Mouse (Mus musculus): ENCODE measurements around the gene Retn. TPM values are rescaled to one million over a fixed set of nuclear protein-coding genes. Genes with fewer than 3 reads are reported as not detected.

Retn gene
- polyA plus RNA-seq (2015; fragmentation: Illumina TruSeq; extraction: RNeasy Lipid Tissue Mini Kit (QIAGEN cat#74804); ENCODE audit: low read depth, low replicate concordance), result 1.5 TPM

DNA sequence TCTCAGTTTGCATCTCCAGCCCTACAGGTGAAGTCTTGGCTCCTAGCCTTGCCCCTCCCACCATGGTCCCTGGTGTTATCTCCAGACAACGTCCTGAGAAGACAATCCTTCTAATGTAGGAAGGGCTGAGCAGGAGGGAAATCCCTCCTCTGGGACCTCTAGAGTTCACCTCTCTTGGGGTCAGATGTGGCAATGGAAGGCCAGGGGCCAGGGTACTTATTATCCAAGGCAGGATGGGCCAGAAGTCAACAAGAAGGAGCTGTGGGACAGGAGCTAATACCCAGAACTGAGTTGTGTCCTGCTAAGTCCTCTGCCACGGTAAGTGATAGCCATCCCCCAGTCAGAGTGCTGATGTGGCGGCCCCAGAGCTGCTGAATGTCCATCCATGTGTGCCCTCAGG is at the start of gene Retn:
Gene Retn, plus strand, starts transcription at position 245 of the 400 bp plus-strand sequence.

DNA sequence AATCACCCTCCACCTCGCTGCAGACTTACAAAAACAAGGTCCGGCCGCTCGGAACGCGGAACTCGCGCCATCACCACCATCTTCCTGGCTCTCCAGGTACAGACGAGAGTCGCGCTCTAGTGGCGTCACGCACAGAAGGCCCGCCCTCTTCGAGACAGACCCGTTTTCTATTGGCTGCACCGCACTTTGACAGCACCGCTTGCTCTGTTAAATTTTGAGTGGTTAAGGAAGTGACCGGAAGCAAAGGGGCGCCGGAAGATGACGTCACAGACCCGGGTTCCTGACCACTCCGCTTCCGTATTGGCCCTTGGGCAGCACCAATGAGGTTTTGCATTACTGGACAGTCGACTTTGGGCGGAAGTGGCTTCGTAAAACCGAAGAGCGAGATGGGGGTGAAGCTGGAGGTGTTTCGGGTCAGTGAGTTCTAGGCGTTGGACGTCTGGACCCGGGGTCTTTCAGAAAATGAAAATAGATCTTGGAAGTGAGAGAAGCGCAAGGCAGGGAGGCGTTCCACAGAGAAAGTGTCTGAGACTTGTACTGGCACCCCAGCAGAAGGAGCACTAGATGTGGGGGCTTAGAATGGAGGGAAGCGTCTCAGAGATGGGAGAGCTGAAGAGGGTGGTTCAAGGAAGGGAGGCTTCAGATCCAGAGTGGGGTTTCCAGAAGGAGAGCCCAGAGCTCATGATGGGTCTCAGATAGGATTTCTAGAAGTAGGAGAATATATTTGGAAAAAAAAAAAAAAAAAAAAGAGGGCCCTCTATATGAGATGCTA is 34.2 kb upstream of the Retn start, which contains the start of the genes Xab2 and Pet100:
Gene Xab2, minus strand, starts transcription at position 118 of the 772 bp plus-strand sequence.
Gene Pet100, plus strand, starts transcription at position 350 of the 772 bp plus-strand sequence.

DNA sequence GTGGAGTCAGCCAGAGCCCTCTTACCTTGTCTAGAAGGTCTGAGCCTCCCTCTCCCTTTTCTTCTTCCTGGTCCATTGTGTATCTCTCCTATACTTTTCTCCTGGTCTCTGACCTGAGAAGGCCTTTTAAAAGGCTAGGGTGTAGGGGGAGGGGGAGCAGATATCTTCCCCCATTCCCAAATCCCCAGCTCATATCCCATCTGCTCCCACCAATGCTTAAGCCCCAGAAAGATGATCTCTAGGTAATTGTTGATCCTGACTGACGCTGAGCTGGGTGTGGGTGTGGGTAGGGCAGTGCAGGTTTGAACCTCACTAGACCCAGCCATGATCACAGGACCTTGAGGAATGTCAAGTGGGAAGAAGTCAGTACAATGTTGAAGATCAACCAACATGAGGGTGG is 30.1 kb upstream of the Retn start, which contains the start of gene Pcp2:
Gene Pcp2, minus strand, starts transcription at position 101 of the 400 bp plus-strand sequence.

DNA sequence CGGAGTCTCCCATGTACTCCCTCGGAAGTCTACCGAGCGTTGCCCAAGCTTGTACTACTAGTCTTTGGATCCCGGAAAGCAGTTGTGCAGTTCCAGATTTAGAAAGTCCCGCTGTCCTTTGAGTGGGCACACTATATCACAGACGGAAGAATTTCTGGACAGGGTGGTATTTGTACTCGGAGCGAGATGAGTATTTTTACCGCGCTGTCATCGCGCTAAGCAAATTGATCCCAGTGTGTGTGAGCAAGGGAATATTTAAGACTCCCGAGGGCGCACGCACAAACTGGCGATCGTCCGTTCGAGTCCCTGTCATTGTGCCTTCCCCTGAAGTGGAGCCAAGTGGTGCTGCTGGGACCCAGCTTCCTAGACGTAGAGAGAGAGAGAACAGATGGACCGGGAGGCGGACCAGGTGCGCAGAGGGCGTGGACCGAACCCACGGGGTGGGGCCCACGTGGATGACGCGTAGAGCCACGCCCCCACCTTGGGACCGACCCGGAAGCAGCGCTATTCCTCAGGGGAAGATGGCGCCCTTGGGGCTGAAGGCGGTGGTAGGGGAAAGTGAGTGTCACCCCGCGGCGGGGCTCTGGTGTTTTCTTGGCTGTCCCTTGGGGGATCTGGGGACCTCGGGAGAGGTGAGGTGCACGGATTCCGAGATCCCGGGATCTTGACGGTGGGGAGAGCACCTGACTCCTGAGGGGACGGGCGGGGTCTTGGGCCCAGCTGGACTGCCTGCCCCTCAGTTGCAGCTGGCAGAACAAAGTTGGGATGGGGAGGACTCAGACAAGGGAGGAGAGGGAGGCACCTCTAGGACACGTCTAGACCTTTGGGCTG is 24.7 kb upstream of the Retn start, which contains the start of gene Stxbp2:
Gene Stxbp2, plus strand, starts transcription at position 309 of the 831 bp plus-strand sequence.

DNA sequence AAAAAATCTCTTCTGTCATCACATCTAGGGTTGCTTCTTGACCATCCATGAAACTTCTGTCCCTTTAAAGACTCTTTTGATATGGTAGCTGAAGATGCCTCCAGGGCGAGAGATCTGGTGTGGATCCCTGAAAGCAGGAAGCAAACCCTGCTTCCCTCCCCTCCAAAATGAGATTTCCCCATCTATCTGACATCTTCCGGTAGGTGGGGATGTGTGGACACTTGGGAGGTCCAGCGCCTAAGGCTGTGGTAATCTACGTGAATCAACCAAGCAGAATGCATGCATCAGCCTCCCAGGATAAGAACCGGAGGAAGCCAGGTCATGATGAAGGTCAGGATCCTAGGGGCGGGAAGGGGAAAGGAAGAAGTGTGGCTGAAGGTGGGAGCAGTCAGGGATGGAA is 9.9 kb downstream of the Retn start, which contains the start of gene Mcemp1:
Gene Mcemp1, plus strand, starts transcription at position 248 of the 400 bp plus-strand sequence.

DNA sequence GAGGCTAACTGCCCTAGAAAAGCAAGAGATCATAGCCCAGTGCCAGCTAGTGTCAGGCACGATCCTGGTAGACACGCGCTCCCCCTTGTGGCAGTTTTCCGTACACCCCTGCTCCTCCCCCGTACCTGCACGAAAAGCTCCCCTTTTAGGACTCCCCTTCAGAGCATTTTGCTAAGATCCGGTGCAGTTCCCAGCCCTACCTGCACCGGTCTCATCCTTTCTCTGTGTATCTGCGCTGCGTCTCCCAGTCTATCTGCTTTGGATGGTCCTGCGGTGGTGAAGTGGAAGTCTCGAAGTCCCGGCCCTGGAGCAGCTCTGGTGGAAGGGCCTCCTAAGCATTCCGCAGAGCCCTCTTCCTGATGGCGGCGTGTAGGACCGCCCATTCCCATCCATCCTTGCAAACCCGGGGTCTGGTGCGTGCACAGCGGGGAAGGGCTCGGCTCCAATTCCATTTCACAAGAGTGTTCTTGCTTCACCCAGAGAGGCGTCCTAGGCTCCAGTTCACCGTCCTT is 16.5 kb downstream of the Retn start, which contains the start of gene Fcor:
Gene Fcor, minus strand, starts transcription at position 383 of the 512 bp plus-strand sequence.

DNA sequence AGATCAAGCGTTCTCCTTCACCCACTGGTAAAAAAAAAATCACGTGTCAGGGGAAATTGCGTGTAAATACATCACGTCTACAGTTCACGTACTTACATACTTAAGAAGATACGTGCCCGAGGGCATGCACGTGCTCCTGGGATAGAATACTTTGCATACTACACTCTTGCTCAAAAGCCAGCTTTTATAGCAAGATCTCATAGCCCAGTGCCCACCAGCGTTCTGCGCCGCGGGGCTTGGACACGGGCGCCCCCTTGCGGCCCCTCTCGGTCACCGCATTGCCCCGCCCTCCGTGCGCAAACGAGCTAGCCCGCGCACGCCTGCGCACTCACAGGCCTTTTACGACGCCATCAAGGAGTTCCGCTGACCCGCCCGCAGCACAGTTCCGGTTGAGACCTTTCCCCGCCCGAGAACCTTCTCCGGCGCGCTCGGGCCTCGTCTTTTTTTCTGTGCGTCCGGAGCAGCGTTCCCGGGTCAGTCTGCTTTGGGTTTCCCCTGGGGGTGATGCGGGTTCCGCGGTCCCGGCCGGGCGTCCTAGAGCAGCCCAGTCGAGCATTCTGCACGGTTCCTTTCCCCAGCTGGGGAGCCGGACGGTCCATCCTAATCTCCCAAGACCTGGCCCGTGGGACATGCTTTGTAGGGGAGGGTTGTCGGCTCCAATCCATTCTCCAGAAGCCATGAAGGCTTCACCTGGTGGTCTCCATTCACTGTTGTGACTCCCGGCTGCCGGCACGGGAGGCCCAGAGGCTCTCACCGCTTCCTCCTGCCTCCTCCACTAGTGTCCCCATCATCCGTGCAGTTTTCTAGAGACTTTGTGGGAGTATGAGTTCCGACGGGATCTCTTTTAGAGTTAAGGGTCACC is 20.8 kb downstream of the Retn start, which contains the start of gene Trappc5:
Gene Trappc5, plus strand, starts transcription at position 169 of the 862 bp plus-strand sequence.

DNA sequence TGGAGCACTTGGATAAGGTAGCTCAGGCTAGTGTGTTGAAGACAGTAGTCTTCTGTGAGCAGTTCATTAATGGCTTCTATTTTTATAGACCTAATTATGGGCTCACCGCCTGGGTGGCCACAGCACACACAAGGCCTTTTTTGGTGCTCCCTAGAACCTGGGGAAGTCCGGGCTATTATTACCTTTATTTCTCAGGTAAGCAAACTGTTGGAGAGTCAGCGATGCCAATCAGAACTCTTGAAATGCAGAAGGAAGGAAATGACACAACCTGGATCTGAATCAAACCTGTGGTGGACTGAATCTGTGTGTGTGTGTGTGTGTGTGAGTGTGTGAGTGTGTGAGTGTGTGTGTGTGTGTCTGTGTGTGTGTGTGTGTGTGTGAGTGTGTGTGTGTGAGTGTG is 38.6 kb downstream of the Retn start, which contains the start of gene Fcer2a:
Gene Fcer2a, minus strand, starts transcription at position 55 of the 400 bp plus-strand sequence.

Other genes starting within 250 kb of the Retn start
- gene Pex11g, start 188.1 kb upstream of the Retn start, polyA plus RNA-seq (2015; fragmentation: Illumina TruSeq; extraction: RNeasy Lipid Tissue Mini Kit (QIAGEN cat#74804); ENCODE audit: low read depth, low replicate concordance), result 1.0 TPM
- gene Tex45, start 184.9 kb upstream of the Retn start, polyA plus RNA-seq (2015; fragmentation: Illumina TruSeq; extraction: RNeasy Lipid Tissue Mini Kit (QIAGEN cat#74804); ENCODE audit: low read depth, low replicate concordance), result not detected
- gene Zfp358, start 162.6 kb upstream of the Retn start, polyA plus RNA-seq (2015; fragmentation: Illumina TruSeq; extraction: RNeasy Lipid Tissue Mini Kit (QIAGEN cat#74804); ENCODE audit: low read depth, low replicate concordance), result 24.3 TPM
- 89.1 TPM for gene Mcoln1, start 155.3 kb upstream of the Retn start, polyA plus RNA-seq (2015; fragmentation: Illumina TruSeq; extraction: RNeasy Lipid Tissue Mini Kit (QIAGEN cat#74804); ENCODE audit: low read depth, low replicate concordance)
- 48.2 TPM for gene Pnpla6, start 140.4 kb upstream of the Retn start, polyA plus RNA-seq (2015; fragmentation: Illumina TruSeq; extraction: RNeasy Lipid Tissue Mini Kit (QIAGEN cat#74804); ENCODE audit: low read depth, low replicate concordance)
- not detected for gene C330021F23Rik, start 87.8 kb upstream of the Retn start, polyA plus RNA-seq (2015; fragmentation: Illumina TruSeq; extraction: RNeasy Lipid Tissue Mini Kit (QIAGEN cat#74804); ENCODE audit: low read depth, low replicate concordance)
- gene Camsap3, start 68.5 kb upstream of the Retn start, polyA plus RNA-seq (2015; fragmentation: Illumina TruSeq; extraction: RNeasy Lipid Tissue Mini Kit (QIAGEN cat#74804); ENCODE audit: low read depth, low replicate concordance), result 25.7 TPM
- 31.6 TPM for gene Xab2, start 34.5 kb upstream of the Retn start, polyA plus RNA-seq (2015; fragmentation: Illumina TruSeq; extraction: RNeasy Lipid Tissue Mini Kit (QIAGEN cat#74804); ENCODE audit: low read depth, low replicate concordance)
- gene Pet100, start 34.2 kb upstream of the Retn start, polyA plus RNA-seq (2015; fragmentation: Illumina TruSeq; extraction: RNeasy Lipid Tissue Mini Kit (QIAGEN cat#74804); ENCODE audit: low read depth, low replicate concordance), result 90.1 TPM
- gene Pcp2, start 30.2 kb upstream of the Retn start, polyA plus RNA-seq (2015; fragmentation: Illumina TruSeq; extraction: RNeasy Lipid Tissue Mini Kit (QIAGEN cat#74804); ENCODE audit: low read depth, low replicate concordance), result not detected
- 87.8 TPM for gene Stxbp2, start 24.8 kb upstream of the Retn start, polyA plus RNA-seq (2015; fragmentation: Illumina TruSeq; extraction: RNeasy Lipid Tissue Mini Kit (QIAGEN cat#74804); ENCODE audit: low read depth, low replicate concordance)
- gene Mcemp1, start 10.0 kb downstream of the Retn start, polyA plus RNA-seq (2015; fragmentation: Illumina TruSeq; extraction: RNeasy Lipid Tissue Mini Kit (QIAGEN cat#74804); ENCODE audit: low read depth, low replicate concordance), result 0.40 TPM
- gene Fcor, start 16.6 kb downstream of the Retn start, polyA plus RNA-seq (2015; fragmentation: Illumina TruSeq; extraction: RNeasy Lipid Tissue Mini Kit (QIAGEN cat#74804); ENCODE audit: low read depth, low replicate concordance), result 28.4 TPM
- 33.1 TPM for gene Trappc5, start 20.5 kb downstream of the Retn start, polyA plus RNA-seq (2015; fragmentation: Illumina TruSeq; extraction: RNeasy Lipid Tissue Mini Kit (QIAGEN cat#74804); ENCODE audit: low read depth, low replicate concordance)
- not detected for gene Fcer2a, start 38.4 kb downstream of the Retn start, polyA plus RNA-seq (2015; fragmentation: Illumina TruSeq; extraction: RNeasy Lipid Tissue Mini Kit (QIAGEN cat#74804); ENCODE audit: low read depth, low replicate concordance)
- not detected for gene Clec4g, start 64.9 kb downstream of the Retn start, polyA plus RNA-seq (2015; fragmentation: Illumina TruSeq; extraction: RNeasy Lipid Tissue Mini Kit (QIAGEN cat#74804); ENCODE audit: low read depth, low replicate concordance)
- gene Cd209a, start 93.2 kb downstream of the Retn start, polyA plus RNA-seq (2015; fragmentation: Illumina TruSeq; extraction: RNeasy Lipid Tissue Mini Kit (QIAGEN cat#74804); ENCODE audit: low read depth, low replicate concordance), result 0.59 TPM
- gene Cd209e, start 198.5 kb downstream of the Retn start, polyA plus RNA-seq (2015; fragmentation: Illumina TruSeq; extraction: RNeasy Lipid Tissue Mini Kit (QIAGEN cat#74804); ENCODE audit: low read depth, low replicate concordance), result not detected
- not detected for gene Cd209d, start 222.8 kb downstream of the Retn start, polyA plus RNA-seq (2015; fragmentation: Illumina TruSeq; extraction: RNeasy Lipid Tissue Mini Kit (QIAGEN cat#74804); ENCODE audit: low read depth, low replicate concordance)

Measured in brain, adult 10 weeks (tissue).